Mouse (Mus musculus) ES-CJ7 (cell line): ENCODE data around the gene P4hb.
"Not testable (repeated sequence)": the region's sequence is repeated elsewhere in the genome, so short reads cannot be mapped to it uniquely, and the experiment has no call there.

Source experiments
- DNase-seq: peaks from one replicate; pipeline ENCODE4 v3.0.0; 2011; ENCODE audit warnings: low read depth, low spot score

P4hb gene

GRCm38 (mm10) chr11:120539285-120540014 lies 33.6 kb downstream of the P4hb start:
- DNase-seq: peak; percentile 62

GRCm38 (mm10) chr11:120538955-120539284 lies 34.1 kb downstream of the P4hb start:
- no peak for DNase-seq

DNA sequence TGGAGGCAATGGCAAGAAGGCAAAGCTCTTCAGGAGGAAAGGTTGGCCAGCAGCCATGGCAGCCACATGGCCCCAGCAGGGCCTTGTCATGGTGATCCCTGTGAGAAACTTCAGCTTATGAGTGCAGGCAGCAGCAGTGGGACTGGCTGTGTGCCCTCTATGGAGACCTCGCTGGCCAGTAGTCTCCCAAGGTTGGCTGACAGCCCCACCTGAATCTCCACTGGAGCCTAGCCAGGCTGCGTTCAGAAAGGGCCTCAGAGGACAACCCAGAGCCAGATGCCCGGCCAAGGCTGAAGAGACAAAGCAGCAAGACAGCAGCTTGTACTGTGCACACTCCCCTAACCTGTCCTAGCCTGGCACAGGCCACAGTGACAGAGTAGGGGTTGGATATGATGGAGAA lies 34.6 kb downstream of the P4hb start:
- DNase-seq: no peak

GRCm38 (mm10) chr11:120535804-120536203 lies 37.2 kb downstream of the P4hb start:
- no peak for DNase-seq

DNA sequence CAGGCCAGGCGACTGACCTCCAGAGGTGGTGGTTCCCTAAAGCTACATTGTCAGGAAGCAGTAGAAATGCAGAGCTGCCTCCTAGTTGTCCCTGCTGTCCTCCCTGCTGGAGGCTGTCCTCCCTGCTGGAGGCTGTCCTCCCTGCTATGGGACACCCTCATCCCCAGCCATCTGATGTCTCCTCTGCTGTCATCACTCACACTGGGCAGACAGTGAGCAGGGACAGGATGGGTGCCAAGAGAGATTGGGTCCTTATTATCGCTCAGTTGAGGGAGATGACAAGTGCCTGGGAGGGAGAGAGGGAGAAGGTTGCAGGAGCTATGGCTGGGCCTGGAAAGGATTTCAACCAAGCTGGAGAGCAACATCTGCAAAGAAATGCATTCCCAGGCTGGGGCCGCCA lies 37.9 kb downstream of the P4hb start:
- no peak for DNase-seq

GRCm38 (mm10) chr11:120534093-120534492 lies 39.0 kb downstream of the P4hb start:
- no peak for DNase-seq

GRCm38 (mm10) chr11:120531646-120532045 lies 41.4 kb downstream of the P4hb start:
- no peak for DNase-seq

GRCm38 (mm10) chr11:120530085-120530964 lies 42.7 kb downstream of the P4hb start, which contains the start of gene Gcgr:
Gene Gcgr, plus strand, starts transcription at chr11:120530699.
- no peak for DNase-seq

- no peak for DNase-seq
These were observed 44.1 kb downstream of the P4hb start for GRCm38 (mm10) chr11:120528903-120529302.

DNA sequence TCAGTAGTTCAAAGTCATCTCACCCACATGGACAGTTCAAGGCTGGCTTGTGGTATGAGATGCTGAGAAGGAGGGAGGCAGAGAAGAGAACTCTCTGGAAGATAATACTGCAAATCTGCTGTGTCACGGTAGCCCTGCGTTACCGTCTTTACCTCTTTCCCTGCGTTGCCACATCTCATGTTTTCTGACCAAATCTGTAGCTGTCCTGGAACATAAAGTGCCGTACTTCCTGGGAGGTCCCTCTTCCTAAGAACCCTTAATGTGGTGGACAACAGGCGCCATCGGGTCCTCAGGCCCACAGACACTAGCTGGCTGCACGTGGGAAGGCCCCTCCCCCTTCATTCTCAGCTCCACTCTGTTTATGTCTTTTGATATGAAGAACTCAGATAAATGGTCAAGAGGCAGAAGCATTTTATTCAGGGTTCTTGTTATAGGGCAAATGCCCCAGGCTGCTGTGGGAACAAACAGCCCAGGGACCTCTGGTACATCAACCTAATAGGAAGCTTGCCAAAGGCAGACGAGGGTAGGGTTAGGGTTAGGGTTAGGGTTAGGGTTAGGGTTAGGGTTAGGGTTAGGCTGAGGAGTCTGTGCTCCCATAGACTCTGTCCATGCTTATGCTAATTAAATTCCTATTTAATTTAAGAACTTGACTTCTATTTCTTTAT lies 45.2 kb downstream of the P4hb start:
- DNase-seq: no peak

DNA sequence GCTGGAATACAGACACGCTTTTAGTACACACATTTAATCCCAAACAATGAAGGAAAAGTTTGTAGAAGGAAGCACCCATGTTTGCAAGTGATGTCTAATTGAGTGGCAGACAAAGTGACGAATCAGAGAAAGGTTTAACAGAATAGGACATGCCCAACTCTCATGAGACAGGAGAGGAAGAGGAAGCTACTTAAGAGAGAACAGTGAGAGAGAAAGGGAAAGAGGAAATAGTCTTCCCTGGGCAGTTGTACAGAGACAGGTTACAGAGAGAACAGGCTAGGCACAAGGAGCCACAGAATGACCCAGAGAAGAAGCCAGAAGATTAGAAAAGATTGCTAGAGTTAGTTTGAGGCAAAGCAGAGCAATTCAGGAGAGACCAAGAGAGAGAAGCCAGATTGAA lies 47.1 kb downstream of the P4hb start:
- DNase-seq: no peak

DNA sequence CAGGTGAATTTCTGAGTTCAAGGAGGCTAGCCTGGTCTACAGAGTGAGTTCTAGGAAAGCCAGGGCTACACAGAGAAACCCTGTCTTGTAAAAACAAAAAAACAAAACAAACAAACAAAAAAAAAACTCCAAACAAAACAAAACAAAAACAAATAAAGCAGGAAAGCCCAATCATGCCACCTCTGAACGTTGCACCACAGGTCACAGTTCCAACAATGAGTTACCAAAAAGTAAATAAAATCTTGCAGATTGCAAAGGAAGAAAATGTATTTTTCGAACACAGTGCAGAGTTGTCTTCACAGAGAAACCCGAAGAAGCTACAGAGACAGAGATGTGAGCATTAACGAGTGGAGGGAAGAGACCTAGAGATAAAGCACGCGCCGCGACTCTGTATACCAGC lies 50.5 kb downstream of the P4hb start:
- no peak for DNase-seq

DNA sequence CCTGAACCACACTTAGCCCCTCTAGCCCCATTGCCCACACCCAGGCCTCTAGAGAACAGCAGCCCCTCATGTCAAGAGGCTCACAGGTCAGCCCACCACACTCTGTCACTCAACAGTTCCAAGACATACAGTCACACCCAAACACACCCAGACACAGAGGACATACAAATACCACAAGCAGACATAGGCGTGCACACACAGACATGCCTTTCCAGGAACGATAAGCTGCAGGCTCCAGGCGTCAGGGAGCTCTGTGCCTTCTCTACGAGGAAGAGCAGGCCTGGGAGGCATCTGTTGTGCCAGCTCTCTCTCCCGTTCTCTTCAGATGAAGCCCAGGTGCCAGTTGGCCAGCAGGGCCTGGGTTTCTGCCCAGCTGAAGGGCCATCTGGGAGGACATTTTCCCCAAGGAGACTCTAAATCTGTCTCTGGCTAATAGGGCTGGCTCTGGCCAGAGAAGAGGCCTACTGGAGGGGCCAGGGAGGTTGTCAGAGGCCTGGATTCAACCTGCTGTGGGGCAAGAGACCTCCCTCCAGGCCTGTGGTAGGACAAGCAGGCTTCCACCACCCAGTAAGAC lies 52.0 kb downstream of the P4hb start:
- no peak for DNase-seq

GRCm38 (mm10) chr11:120520498-120520897 lies 52.6 kb downstream of the P4hb start:
- DNase-seq: no peak

DNA sequence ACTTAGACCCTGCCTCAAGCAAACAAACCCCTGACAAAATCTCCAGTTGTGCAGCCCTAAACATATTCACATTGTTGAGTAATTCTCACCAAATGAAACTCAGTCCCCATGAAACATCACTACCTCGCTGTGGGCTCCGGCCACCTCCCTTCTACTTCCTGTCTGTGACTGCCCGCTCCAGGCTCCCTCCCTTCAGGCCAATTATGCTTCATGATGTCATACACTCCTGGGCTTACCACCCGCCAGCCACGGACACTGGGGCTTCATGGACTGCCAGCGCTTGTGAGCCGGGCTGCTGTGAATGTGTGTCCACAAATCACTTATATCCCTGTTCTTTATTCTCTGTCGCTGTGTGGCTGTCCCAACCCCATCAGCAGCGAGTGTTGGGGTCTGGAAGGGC lies 53.3 kb downstream of the P4hb start:
- DNase-seq: no peak

GRCm38 (mm10) chr11:120518558-120518957 lies 54.5 kb downstream of the P4hb start:
- no peak for DNase-seq

- DNase-seq: no peak
These were observed 55.0 kb downstream of the P4hb start for GRCm38 (mm10) chr11:120518027-120518426.

DNA sequence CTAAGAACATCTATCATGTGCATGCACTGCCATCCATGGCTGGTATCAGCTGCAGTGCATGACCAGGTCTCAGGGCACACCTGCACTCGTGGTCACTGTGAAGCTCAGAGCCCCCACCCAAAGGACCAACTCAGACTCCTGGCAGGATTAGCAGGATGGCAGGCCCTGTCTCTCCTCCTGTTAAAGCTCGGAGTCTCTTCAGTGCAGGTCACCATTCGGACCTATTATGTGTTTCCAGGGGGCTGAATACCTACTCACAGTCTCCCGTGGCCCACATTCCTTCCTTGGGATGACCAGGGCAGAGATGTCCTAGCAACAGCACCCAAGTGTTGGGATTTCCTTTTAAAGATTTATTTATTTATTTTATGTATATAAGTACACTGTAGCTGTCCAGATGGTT lies 55.9 kb downstream of the P4hb start:
- no peak for DNase-seq

GRCm38 (mm10) chr11:120515611-120516010 lies 57.4 kb downstream of the P4hb start:
- peak; percentile 77 for DNase-seq

DNA sequence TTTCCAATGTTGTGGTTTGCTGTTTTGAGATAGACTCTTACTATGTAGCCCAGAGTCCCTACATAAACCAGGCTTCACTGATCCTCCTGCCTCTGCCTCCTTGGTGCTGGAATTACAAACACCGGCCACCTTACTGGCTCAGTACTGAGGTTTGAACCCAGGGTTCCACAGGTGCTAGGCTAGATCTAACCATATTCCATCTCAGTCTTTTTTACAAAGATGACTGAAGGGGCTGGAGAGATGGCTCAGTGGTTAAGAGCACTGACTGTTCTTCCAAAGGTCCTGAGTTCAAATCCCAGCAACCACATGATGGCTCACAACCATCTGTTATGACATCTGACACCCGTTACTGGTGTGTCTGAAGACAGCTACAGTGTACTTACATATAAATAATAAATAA lies 58.8 kb downstream of the P4hb start:
- DNase-seq: not testable (repeated sequence)

GRCm38 (mm10) chr11:120512790-120513453 lies 60.1 kb downstream of the P4hb start:
- DNase-seq: no peak
